Mouse (Mus musculus): ENCODE measurements at regions not wholly inside any gene's neighbourhood (a gene's known extent, or its start where the extent isn't known, plus 50 kb on each side); places are given as distances from the start of the nearest gene placed in this dataset.

- DNase-seq (ENCODE audit: low read depth, low spot score), result no peak
These were observed 98.6 kb upstream of the Foxp3 start for GRCm38 (mm10) chrX:7474831-7475230.

- DNase-seq (ENCODE audit: low read depth, low spot score), result peak; percentile 39
These were observed 98.2 kb upstream of the Usp27x start for GRCm38 (mm10) chrX:7473814-7474213.

GRCm38 (mm10) chrX:7469801-7470200, 94.2 kb upstream of the Usp27x start:
- no peak for DNase-seq (ENCODE audit: low read depth, low spot score)

GRCm38 (mm10) chrX:7467985-7468384, 92.4 kb upstream of the Usp27x start:
- DNase-seq (ENCODE audit: low read depth, low spot score), result no peak

GRCm38 (mm10) chrX:7456851-7457250, 81.2 kb upstream of the Usp27x start:
- DNase-seq (ENCODE audit: low read depth, low spot score), result no peak

GRCm38 (mm10) chrX:7445035-7445434, 69.4 kb upstream of the Usp27x start:
- DNase-seq (ENCODE audit: low read depth, low spot score), result no peak

GRCm38 (mm10) chrX:7444583-7444982, 69.0 kb upstream of the Usp27x start:
- DNase-seq (ENCODE audit: low read depth, low spot score), result peak; percentile 8

- DNase-seq (ENCODE audit: low read depth, low spot score), result no peak
These were observed 68.4 kb upstream of the Usp27x start for GRCm38 (mm10) chrX:7443996-7444421.

- no peak for DNase-seq (ENCODE audit: low read depth, low spot score)
These were observed 59.9 kb upstream of the Usp27x start for GRCm38 (mm10) chrX:7435375-7436042.

- DNase-seq (ENCODE audit: low read depth, low spot score), result no peak
These were observed 58.6 kb upstream of the Usp27x start for GRCm38 (mm10) chrX:7434268-7434667.

- DNase-seq (ENCODE audit: low read depth, low spot score), result no peak
These were observed 54.8 kb upstream of the Usp27x start for GRCm38 (mm10) chrX:7430456-7430855.

- peak; percentile 96 for DNase-seq (ENCODE audit: low read depth, low spot score)
These were observed 53.9 kb upstream of the Usp27x start for GRCm38 (mm10) chrX:7429524-7429865.

GRCm38 (mm10) chrX:7428621-7429523, 53.2 kb upstream of the Usp27x start:
- DNase-seq (ENCODE audit: low read depth, low spot score), result peak; percentile 93

Data from R1 (cell line).